ENCODE assay signal across 9 mouse cellular contexts in genomic region chr7:122018247-122018646, GRCm38 (mm10). TPM values are rescaled to one million over a fixed set of nuclear protein-coding genes. Genes with fewer than 3 reads are reported as not detected.
DNase-seq lines count a peak whose midpoint lies in the region; ATAC-seq lines count a peak whose summit lies in the region.
"Had no signal": no experiment of that assay in that cellular context is flagged by ENCODE, and none has a peak within 500 bp of the region (broad histone marks: within the 10 kb centered on the region; RNA-seq: fewer than 3 reads in every experiment).

No protein-coding gene starts in this region.

- H3K9me3 ChIP-seq in neural tube, embryonic 12.5 days = no peaks in the 10 kb centered on the region
- H3K9me3 ChIP-seq in hindbrain, embryonic 12.5 days (replicated peaks) = no peaks in the 10 kb centered on the region

- intact Hi-C loops in left cerebral cortex, postnatal 36 days (cut with DNase I) = no loop called here

- peak overlapping the region; percentile 73 for H3K4me2 ChIP-seq in neural tube, embryonic 12.5 days (replicated peaks)
- H3K4me2 ChIP-seq in hindbrain, embryonic 12.5 days (replicated peaks) = peak overlapping the region; percentile 55

- ATAC-seq in neural tube, embryonic 12.5 days (ENCODE audit: low FRiP score, low read depth) = no peak
- ATAC-seq in hindbrain, embryonic 12.5 days (ENCODE audit: low FRiP score) = no peak

- 66% methylated on average over 3 of the region's 3 CpGs for WGBS in neural tube, embryonic 12.5 days
- 72% methylated on average over 3 of the region's 3 CpGs for WGBS in hindbrain, embryonic 12.5 days

- H3K27me3 ChIP-seq in neural tube, embryonic 12.5 days (replicated peaks) = no peaks in the 10 kb centered on the region
- no peaks in the 10 kb centered on the region for H3K27me3 ChIP-seq in hindbrain, embryonic 12.5 days

- no peaks in the 10 kb centered on the region for H3K36me3 ChIP-seq in neural tube, embryonic 12.5 days
- H3K36me3 ChIP-seq in hindbrain, embryonic 12.5 days = no peaks in the 10 kb centered on the region

- H3K27ac ChIP-seq in neural tube, embryonic 12.5 days = no peak overlapping the region
- H3K27ac ChIP-seq in hindbrain, embryonic 12.5 days = no peak overlapping the region
- H3K27ac ChIP-seq: macrophage had no signal

- H3K4me3 ChIP-seq in neural tube, embryonic 12.5 days = no peak overlapping the region
- 0 out of 2 replicates have a peak overlapping the region, but pooled peaks have one; percentile 84 for H3K4me3 ChIP-seq in hindbrain, embryonic 12.5 days

- DNase-seq in neural tube, embryonic 10.5 days (ENCODE audit: extremely low spot score, low spot score) = no peak
- peak; percentile 56 for DNase-seq in lung, postnatal 36 days
- peak; percentile 58 for DNase-seq in yolk sac, embryonic 10.5 days (ENCODE audit: low spot score)
- DNase-seq in left cerebral cortex, postnatal 36 days (ENCODE audit: low spot score in 2 of 2) = no peak
- no peak for DNase-seq in adrenal gland, postnatal 4 days (ENCODE audit: low spot score in 2 of 2)
- no peak for DNase-seq in right cerebral cortex, postnatal 4 days

- H3K4me1 ChIP-seq in neural tube, embryonic 12.5 days = peaks cover 43% of the 10 kb centered on the region
- H3K4me1 ChIP-seq in hindbrain, embryonic 12.5 days = peaks cover 38% of the 10 kb centered on the region

- no peak overlapping the region for H3K9ac ChIP-seq in neural tube, embryonic 12.5 days
- 0 out of 2 replicates have a peak overlapping the region, but pooled peaks have one; percentile 27 for H3K9ac ChIP-seq in hindbrain, embryonic 12.5 days

RNA-seq across cellular contexts. Expression of gene Gga2, which starts 2.8 kb away (rescaled TPM):
- polyA plus RNA-seq in neural tube, embryonic 12.5 days (2016; fragmentation: Nextera tagmentation; extraction: Ambion mirVana) = 81.9 and 82.4 TPM in 2 replicates
- polyA plus RNA-seq in hindbrain, embryonic 12.5 days (2016; fragmentation: Nextera tagmentation; extraction: Ambion mirVana) = 81.6 and 87.7 TPM in 2 replicates
- total RNA-seq in left cerebral cortex, postnatal 36 days (2021) = 10 to 100 TPM; 26.8 to 34.8 TPM
- total RNA-seq in adrenal gland, postnatal 4 days (2021) = 10 to 100 TPM; 34.2 to 43.2 TPM

RNA-seq across cellular contexts. Expression of gene Cog7, which starts 36.7 kb away (rescaled TPM):
- polyA plus RNA-seq in neural tube, embryonic 12.5 days (2016; fragmentation: Nextera tagmentation; extraction: Ambion mirVana) = 21.8 and 22.2 TPM in 2 replicates
- 21.1 and 22.4 TPM in 2 replicates for polyA plus RNA-seq in hindbrain, embryonic 12.5 days (2016; fragmentation: Nextera tagmentation; extraction: Ambion mirVana)
- 10 to 100 TPM; 42.5 to 44.3 TPM for total RNA-seq in left cerebral cortex, postnatal 36 days (2021)
- 10 to 100 TPM; 31.1 to 32.6 TPM for total RNA-seq in adrenal gland, postnatal 4 days (2021)

RNA-seq across cellular contexts. Expression of gene Ubfd1, which starts 48.7 kb away (rescaled TPM):
- 89.0 and 91.2 TPM in 2 replicates for polyA plus RNA-seq in neural tube, embryonic 12.5 days (2016; fragmentation: Nextera tagmentation; extraction: Ambion mirVana)
- polyA plus RNA-seq in hindbrain, embryonic 12.5 days (2016; fragmentation: Nextera tagmentation; extraction: Ambion mirVana) = 97.3 and 105 TPM in 2 replicates
- total RNA-seq in left cerebral cortex, postnatal 36 days (2021) = 10 to 100 TPM; 56.2 to 58.2 TPM
- total RNA-seq in adrenal gland, postnatal 4 days (2021) = 10 to 100 TPM; 51.0 to 53.7 TPM

RNA-seq across cellular contexts. Expression of gene Ears2, which starts 48.8 kb away (rescaled TPM):
- 12.5 and 12.8 TPM in 2 replicates for polyA plus RNA-seq in neural tube, embryonic 12.5 days (2016; fragmentation: Nextera tagmentation; extraction: Ambion mirVana)
- 12.7 and 13.5 TPM in 2 replicates for polyA plus RNA-seq in hindbrain, embryonic 12.5 days (2016; fragmentation: Nextera tagmentation; extraction: Ambion mirVana)
- 1 to 10 TPM; 8.3 to 8.6 TPM for total RNA-seq in left cerebral cortex, postnatal 36 days (2021)
- total RNA-seq in adrenal gland, postnatal 4 days (2021) = 10 to 100 TPM; 20.5 to 20.8 TPM

Comparison
In these comparisons a context has a peak if more than half of its experiments do, and no peak if none do; other contexts are left out.
1. DNase-seq: peak in lung, postnatal 36 days (single experiment) and yolk sac, embryonic 10.5 days (single experiment); none in neural tube, embryonic 10.5 days (single experiment), left cerebral cortex, postnatal 36 days (0 of 2), adrenal gland, postnatal 4 days (0 of 2) and right cerebral cortex, postnatal 4 days (single experiment).